In genomic region chr12:40937037-40937436, GRCm38 (mm10) we compare ENCODE assay signal across 14 mouse cellular contexts.
"Had no signal": no experiment of that assay in that cellular context is flagged by ENCODE, and none has a peak within 500 bp of the region (broad histone marks: within the 10 kb centered on the region; RNA-seq: fewer than 3 reads in every experiment).

No protein-coding gene starts in this region.

- H3K4me2 ChIP-seq: kidney, embryonic 15.5 days; limb, embryonic 15.5 days; liver, embryonic 12.5 days; lung, embryonic 14.5 days; stomach, embryonic 15.5 days had no signal

- H3K27ac ChIP-seq: kidney, embryonic 15.5 days; left cerebral cortex, adult 2 months; limb, embryonic 15.5 days; stomach, embryonic 15.5 days had no signal

- H3K4me1 ChIP-seq: kidney, embryonic 15.5 days; limb, embryonic 15.5 days; stomach, embryonic 15.5 days had no signal

- H3K9me3 ChIP-seq: kidney, embryonic 15.5 days; limb, embryonic 15.5 days; liver, embryonic 12.5 days; stomach, embryonic 15.5 days had no signal

- H3K36me3 ChIP-seq: kidney, embryonic 15.5 days; limb, embryonic 15.5 days; liver, embryonic 12.5 days; stomach, embryonic 15.5 days had no signal

- DNase-seq: kidney, adult 2 months; kidney, postnatal 14 days; lung, embryonic 14.5 days; lung, postnatal 10 days; lung, postnatal 4 days; retina, postnatal 1 day; thymus, adult 2 months; thymus, postnatal 25 days had no signal

- H3K27me3 ChIP-seq: kidney, embryonic 15.5 days; limb, embryonic 15.5 days; liver, embryonic 12.5 days; stomach, embryonic 15.5 days had no signal

- ATAC-seq: liver, embryonic 12.5 days had no signal

- H3K4me3 ChIP-seq: kidney, embryonic 15.5 days; left cerebral cortex, adult 2 months; limb, embryonic 15.5 days; liver, embryonic 12.5 days; myocyte; stomach, embryonic 15.5 days had no signal

- H3K9ac ChIP-seq: kidney, embryonic 15.5 days; limb, embryonic 15.5 days; liver, embryonic 12.5 days; lung, embryonic 14.5 days; stomach, embryonic 15.5 days had no signal
